Mouse (Mus musculus): ENCODE data around the gene Atp2b4.
"Not testable (repeated sequence)": the region's sequence is repeated elsewhere in the genome, so short reads cannot be mapped to it uniquely, and the experiment has no call there.

Atp2b4 gene

GRCm38 (mm10) chr1:133694301-133694700 is 106.5 kb downstream of the Atp2b4 start:
- DNase-seq (ENCODE audit: low spot score), result no peak

- DNase-seq (ENCODE audit: low spot score), result no peak
These were observed 107.2 kb downstream of the Atp2b4 start for GRCm38 (mm10) chr1:133693536-133694114.

- no peak for DNase-seq (ENCODE audit: low spot score)
These were observed 108.6 kb downstream of the Atp2b4 start for GRCm38 (mm10) chr1:133692195-133692594.

GRCm38 (mm10) chr1:133691046-133691445 is 109.8 kb downstream of the Atp2b4 start:
- no peak for DNase-seq (ENCODE audit: low spot score)

- no peak for DNase-seq (ENCODE audit: low spot score)
These were observed 110.9 kb downstream of the Atp2b4 start, which contains the start of gene Lax1 for GRCm38 (mm10) chr1:133689897-133690296. Gene Lax1 (minus strand): TSS chr1:133690108.

GRCm38 (mm10) chr1:133688301-133688700 is 112.5 kb downstream of the Atp2b4 start:
- no peak for DNase-seq (ENCODE audit: low spot score)

GRCm38 (mm10) chr1:133685749-133686519 is 114.9 kb downstream of the Atp2b4 start:
- DNase-seq (ENCODE audit: low spot score), result peak; percentile 63

GRCm38 (mm10) chr1:133671801-133672200 is 129.0 kb downstream of the Atp2b4 start:
- DNase-seq (ENCODE audit: low spot score), result no peak

GRCm38 (mm10) chr1:133671266-133671665 is 129.6 kb downstream of the Atp2b4 start:
- DNase-seq (ENCODE audit: low spot score), result no peak

GRCm38 (mm10) chr1:133670776-133671175 is 130.1 kb downstream of the Atp2b4 start:
- no peak for DNase-seq (ENCODE audit: low spot score)

- no peak for DNase-seq (ENCODE audit: low spot score)
These were observed 130.7 kb downstream of the Atp2b4 start for GRCm38 (mm10) chr1:133670190-133670589.

- no peak for DNase-seq (ENCODE audit: low spot score)
These were observed 132.2 kb downstream of the Atp2b4 start for GRCm38 (mm10) chr1:133668618-133669017.

GRCm38 (mm10) chr1:133667721-133668120 is 133.1 kb downstream of the Atp2b4 start:
- DNase-seq (ENCODE audit: low spot score), result no peak

GRCm38 (mm10) chr1:133665713-133666112 is 135.1 kb downstream of the Atp2b4 start:
- DNase-seq (ENCODE audit: low spot score), result not testable (repeated sequence)

GRCm38 (mm10) chr1:133664203-133664970 is 136.5 kb downstream of the Atp2b4 start:
- DNase-seq (ENCODE audit: low spot score), result no peak

GRCm38 (mm10) chr1:133663427-133663826 is 137.4 kb downstream of the Atp2b4 start:
- no peak for DNase-seq (ENCODE audit: low spot score)

- no peak for DNase-seq (ENCODE audit: low spot score)
These were observed 137.9 kb downstream of the Atp2b4 start for GRCm38 (mm10) chr1:133662941-133663340.

- peak; percentile 90 for DNase-seq (ENCODE audit: low spot score)
These were observed 139.5 kb downstream of the Atp2b4 start, which contains the start of gene Gm38394 for GRCm38 (mm10) chr1:133661203-133661933. Gene Gm38394 (minus strand): TSS chr1:133661318.

- DNase-seq (ENCODE audit: low spot score), result peak; percentile 36
These were observed 140.2 kb downstream of the Atp2b4 start, which contains the start of gene Zbed6 for GRCm38 (mm10) chr1:133660466-133661202. Gene Zbed6 (minus strand): TSS chr1:133660885.

GRCm38 (mm10) chr1:133658878-133659277 is 142.0 kb downstream of the Atp2b4 start:
- no peak for DNase-seq (ENCODE audit: low spot score)

- DNase-seq (ENCODE audit: low spot score), result no peak
These were observed 144.0 kb downstream of the Atp2b4 start for GRCm38 (mm10) chr1:133656811-133657210.
